Mouse (Mus musculus): Measurements from ENCODE around the gene Megf6.

Gene Megf6

DNA sequence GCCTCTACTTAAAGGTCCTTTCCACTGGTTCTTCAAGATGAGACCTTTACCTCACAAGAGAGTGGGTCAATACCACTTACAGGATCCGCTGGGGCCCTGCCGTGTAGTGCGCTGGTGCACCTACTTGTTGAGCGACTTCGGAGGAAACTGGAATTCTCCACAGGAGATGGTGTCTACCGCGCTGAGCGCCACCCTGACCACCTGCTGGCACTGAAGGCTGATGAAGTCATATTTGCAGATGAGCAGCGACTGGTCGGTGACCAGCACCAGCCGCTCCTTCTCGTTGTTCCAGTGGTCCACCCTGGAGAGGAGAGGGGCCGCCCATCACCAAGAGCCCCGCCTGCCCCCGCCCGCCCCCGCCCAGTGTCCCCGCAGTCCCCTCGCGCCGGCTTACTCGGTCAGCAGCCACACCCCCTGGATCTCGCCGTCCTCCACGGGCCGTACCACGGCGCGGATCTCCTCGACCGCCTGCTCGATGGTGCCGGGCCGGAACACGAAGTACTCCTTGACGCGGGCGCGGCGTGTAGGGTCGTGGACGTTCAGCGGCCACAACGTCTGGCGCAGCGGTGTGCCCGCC, 10.5 kb upstream of the Megf6 start:
- peak; percentile 39 for DNase-seq (ENCODE audit: low read depth, low spot score)

DNA sequence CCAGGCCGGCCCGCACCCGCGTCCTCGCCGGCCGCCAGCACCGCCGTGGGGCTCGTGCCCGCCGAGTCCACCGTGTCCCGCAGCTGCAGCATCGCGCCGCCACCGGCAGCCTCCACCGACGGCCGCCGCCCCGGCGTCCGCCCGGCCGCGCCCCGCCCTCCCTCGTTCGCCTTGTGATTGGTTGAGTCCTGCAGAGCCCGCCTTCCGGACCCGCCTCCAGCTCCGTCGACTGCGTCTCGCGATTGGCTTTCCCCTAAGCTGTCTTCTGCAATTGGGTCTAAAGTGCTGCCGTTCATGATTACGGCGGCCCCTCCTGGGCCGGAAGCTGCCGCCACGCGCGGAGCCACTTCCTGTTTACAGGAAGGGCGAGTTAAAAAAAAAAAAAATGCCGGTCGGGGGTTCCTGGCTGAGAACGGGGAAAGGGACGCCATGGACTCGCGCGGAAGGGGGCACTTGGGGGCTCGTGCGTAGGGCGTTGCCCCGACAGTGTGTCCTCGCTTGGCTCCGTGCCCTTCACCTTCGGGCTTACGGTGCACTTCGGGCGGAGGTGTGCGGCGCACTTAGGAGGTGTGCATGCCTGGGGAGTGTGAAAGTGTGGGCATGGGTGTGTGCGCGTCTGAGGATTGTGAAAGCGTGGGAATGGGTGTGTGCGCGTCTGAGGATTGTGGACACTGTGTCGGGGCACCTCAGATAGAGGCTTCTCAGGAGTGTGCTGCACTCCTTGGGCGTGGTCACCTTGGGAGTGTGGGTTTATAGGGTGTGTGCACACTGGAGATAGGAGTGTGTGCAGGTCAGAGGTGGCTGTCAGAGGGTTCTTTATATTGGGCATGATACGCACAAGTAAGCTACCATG, 9.8 kb upstream of the Megf6 start, which contains the start of gene Tprgl:
TSS of gene Tprgl (minus strand) at position 129 of the 853 bp plus-strand sequence.
- peak; percentile 94 for DNase-seq (ENCODE audit: low read depth, low spot score)

DNA sequence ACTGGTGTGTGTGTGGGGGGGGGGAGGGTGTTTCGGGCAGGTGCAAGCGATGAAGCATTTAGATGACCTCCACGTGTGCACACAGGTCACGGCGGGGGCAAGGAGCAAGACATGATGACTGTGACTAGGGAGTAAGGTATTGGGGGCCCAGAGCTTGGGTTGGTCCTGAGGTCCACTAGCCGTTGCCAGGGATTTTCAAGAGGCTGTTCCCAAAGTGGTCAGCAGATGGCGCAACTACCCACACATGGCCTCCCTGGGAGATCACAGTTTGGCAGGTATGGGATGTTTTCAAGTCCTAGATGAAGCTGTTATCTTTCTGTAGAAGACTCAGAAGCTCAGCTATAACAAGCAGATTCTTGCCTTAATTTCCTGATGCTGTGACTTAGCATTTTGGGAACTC, 7.2 kb upstream of the Megf6 start:
- DNase-seq (ENCODE audit: low read depth, low spot score) = peak; percentile 81

DNA sequence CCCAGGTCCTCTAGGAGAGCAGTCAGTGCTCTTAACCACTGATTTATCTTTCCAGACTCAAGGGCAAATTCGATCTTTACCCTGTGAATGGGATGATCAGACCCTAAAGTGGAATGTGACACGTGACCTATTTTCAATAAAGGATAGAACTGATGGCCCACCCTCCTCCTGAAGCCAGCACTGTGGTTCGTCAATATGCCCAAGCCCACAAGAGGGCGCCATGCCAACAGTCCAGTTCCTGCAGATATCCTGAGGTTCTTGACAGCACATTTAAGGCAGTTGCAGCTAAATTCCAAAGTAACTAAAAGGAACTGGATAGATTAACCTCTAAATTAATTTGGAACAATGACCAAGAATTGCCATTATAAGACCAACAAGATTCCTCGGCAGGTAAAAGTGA, 3.5 kb upstream of the Megf6 start:
- peak; percentile 54 for DNase-seq (ENCODE audit: low read depth, low spot score)

DNA sequence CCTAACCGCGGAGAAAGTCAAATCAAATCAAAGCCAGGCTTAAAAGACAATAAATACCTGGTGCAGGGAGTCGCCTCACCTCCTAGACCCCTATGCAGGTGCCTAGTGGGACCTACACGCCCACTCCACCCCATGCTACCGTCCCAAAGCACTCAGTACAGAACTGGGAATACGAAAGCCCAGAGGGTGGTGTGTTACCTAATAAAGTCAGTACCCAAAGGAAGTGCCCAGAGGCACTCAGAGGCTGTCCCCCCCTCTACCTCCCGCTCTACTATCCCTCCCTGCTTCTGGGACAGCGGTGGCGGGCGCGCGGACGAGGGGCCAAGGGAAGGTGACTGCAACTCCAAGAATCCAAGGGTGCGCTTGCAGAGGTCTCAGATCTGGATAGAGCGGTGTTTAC, 509 bp upstream of the Megf6 start:
- DNase-seq (ENCODE audit: low read depth, low spot score) = no peak

DNA sequence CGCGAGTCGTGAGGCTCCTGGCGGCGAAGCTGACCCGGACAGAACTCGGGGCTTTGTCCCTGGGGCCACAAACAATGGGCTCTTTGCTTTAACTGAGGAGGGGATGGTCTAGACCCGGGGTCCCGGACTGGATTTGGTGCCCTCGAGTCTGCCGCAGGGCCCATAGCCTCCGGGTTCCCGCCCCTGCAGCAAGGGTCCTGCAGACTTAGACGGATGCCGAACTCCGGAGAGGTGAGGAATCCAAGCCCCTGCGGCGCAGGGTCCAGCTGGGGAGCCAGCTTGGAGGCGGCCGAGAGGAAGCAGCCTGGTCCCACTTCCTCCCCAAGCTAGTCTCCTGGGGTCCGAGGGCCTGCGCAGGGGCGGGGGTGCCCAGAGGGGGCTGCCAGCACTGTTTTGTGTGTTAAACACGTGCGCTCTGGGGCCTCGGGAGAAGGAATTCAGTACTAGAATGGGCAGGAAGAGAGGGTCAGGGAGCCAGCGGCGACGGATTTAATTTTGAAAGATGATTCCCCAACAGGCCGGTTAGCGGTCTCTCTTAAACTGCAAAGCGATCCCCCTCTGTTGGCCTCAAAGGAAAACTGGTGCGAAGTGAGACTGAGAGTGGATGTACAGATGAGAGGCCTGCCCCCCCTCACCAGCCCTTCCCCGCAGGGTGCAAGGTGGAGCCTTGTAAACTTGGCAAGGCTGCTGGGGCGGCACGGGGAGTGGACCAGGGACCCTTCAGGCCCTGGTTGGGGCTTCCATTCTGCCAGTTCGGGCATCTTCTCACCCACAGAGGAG, 811 bp downstream of the Megf6 start:
- DNase-seq (ENCODE audit: low read depth, low spot score) = no peak

DNA sequence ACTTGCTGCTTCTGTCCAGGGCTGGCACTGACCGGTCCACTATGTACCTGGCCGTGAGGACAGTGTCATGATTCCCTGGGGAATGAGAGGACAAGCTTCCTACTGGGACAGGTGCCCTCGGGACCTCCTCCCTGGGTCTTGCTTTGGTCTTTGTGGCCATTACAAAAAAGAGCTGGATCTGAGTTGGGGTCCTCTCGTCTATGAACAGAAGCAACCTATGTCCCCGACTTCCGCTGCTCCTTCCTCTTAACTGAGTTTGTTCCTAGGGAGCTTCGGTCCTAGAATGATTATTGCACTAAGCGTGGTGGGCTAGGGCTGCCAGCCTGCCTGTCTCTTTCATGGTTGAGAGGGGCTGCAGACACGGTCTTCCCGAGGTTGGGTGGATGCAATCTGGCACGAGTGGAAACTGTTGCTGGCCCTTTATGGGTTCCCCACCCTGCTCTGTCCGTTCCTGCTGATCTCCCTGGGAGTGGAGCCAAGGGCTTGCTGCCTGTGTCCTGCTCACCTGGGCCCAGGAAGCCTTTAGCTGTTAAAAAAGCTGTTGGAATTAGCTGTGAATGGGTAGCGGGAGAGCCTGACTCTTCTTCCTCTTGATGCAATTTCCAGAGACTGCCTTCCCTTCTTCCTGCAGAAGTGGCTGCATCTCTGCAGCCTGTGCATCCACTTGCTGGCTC, 1.5 kb downstream of the Megf6 start:
- no peak for DNase-seq (ENCODE audit: low read depth, low spot score)

DNA sequence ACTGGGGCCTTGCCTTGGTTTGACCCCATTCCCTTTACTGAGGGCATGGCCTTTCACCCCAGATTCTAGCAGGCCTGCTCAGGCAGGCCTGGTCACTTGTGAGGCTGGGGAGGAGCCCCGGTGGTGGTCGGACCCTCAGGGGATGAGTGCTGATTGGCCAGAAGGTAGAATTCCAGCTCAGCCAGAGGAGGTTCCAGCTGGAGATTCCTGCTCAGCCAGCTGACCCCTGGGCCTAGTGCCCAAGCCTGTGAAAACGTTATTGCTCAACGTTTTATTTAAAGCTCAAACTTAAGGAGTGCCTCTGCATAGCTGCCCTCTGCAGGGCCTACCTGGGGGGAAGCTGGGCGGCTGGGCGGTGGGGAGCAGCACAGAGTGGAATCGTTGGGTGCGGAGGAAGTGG, 6.7 kb downstream of the Megf6 start:
- no peak for DNase-seq (ENCODE audit: low read depth, low spot score)

DNA sequence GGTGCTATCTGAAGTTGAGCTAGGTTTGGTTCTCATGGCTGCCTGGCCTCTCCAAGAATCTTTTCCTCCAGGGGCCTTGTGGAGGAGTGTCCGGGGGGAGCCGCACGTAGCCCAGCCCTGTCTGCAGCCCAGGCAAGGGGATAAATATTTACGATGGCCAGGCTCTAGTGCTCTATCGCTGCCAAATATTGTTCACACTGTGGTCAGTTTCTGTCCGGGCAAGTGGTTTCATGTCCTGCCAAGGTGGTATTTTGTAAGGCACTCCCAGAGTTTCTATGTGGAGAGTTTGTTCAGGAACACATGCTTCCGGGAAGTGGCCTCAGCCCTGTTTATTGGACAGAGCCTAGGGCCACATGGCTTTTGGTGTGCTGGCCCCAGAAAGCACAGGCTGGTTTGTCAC, 10.5 kb downstream of the Megf6 start:
- DNase-seq (ENCODE audit: low read depth, low spot score) = no peak

DNA sequence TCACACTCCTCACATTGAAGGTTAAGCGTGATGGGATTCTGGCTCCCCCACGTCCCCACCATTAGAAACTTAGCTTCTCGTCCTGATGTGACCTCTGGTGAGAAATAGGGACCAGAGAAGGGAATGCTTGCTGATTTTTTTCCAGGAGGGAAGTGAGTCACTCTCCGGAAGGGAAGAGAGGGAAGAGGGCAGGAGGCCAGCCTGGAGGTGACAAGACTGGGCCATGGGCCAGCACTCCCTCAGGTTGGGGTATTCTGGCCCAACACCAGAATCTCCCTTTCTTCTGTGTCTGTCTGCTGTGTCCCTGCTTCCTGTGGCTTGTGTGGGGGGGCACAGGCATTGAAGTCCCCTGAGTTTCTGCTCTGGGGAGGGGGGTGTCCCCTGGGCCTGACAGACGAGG, 13.0 kb downstream of the Megf6 start:
- DNase-seq (ENCODE audit: low read depth, low spot score) = no peak

DNA sequence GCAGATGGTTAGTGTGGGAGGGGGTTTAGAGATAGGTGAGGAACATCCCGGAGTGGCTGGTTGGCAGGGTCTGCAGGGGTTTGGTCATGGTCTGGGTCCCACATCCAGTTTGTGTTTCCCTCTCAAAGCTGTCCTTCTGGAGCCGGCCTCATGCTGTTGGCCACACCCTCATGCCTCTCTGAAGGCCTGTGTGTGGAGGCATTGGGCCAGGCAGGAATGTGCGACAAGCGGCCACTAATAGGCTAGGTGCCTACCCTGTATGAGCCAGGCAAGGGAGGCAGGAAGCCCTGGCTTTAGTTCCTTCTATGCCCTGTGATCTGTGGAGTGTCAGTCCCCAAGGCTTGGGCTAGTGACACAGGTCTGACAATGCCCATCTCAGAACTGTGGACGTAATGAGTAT, 14.5 kb downstream of the Megf6 start:
- no peak for DNase-seq (ENCODE audit: low read depth, low spot score)

DNA sequence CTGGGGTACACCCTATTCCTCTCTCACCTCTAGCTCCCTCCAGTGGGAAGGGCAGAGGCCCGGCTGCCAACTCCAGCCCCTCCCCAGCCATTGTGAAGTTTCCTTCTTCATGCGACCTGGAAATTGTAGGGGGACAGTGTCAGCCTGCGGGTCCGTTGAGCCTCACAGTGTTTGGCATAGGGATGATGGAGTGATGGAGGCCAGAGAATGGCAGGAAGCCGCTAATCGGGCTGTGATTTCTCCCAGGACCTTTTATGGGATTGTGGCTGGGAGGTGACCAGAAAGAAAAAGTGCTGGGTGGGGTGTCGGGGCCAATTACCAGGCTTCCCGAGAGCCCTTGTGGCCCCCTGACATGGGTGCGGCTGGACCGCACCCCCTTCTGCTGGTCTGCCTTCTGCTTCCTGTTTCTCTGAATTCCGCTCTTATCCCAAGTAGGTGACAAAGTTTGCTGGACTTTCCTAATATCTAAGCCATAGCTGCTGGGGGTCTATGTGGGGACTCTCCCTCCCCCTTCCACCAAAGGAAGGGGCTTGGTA, 15.5 kb downstream of the Megf6 start:
- DNase-seq (ENCODE audit: low read depth, low spot score) = no peak

DNA sequence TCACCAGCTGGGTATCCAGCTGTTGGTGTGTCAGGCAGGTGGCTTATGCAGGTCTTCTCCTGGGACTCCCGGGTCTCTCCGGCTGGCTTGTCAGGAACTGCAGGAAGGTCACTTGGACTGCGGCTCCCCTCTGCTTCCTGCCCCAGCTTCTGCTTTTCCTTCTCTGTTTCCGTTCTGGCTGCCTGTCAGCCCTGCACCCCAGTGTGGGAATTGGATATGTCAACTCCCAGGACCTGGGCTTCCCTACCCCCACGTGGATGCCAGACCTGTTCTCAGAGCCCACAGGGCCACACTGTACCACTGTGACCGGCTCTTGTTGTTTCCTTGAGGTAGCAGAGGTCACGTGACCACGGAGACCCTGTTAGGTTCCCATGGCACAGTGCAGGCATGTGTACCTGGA, 18.4 kb downstream of the Megf6 start:
- DNase-seq (ENCODE audit: low read depth, low spot score) = no peak

DNA sequence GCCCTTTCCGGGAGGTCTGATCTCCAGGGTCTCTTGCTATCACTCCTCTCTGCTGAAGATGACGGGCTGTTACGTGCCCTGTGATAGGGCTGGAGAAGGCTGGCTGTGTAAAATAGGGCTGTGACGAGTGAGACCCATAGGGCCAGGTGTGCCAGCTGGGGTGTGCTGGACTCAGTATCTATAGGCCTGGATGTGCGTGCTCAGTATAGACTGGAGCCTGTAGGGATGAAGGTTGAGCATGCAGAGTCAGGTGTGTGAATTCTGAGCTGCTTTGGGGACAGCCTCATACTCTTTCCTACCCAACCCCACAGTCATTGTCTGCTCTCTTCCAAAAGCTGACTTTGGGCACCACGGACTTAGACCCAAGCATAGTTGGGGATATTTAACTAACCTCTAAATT, 27.4 kb downstream of the Megf6 start:
- DNase-seq (ENCODE audit: low read depth, low spot score) = no peak

DNA sequence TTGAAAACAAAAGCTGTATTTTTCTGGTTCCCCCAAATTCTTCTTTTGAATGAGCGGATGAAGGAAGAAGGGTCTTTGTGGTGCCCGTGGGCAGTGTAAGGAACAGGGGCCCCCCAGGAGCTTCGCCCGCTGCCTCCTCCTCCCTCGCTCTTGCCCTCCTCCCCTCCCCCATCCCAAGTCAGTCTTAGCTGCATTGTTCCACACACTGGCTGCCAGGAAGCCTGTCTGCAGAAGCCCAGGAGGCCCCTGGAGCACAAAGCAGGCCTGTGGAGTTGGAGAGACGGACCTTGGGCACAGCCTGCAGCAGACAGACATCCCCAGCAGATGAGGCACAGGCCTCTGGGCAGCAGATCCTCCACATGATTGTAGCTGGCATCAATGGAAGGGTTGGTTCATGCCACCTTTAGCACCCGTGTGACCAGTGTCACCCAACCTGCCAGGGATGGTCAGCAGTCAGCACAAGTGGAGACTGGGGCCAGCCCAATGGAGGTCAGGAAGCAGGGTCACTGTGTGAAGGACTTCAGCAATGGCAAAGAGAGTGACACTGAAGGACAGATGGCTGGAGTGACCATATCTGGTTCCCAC, 27.9 kb downstream of the Megf6 start:
- DNase-seq (ENCODE audit: low read depth, low spot score) = no peak

DNA sequence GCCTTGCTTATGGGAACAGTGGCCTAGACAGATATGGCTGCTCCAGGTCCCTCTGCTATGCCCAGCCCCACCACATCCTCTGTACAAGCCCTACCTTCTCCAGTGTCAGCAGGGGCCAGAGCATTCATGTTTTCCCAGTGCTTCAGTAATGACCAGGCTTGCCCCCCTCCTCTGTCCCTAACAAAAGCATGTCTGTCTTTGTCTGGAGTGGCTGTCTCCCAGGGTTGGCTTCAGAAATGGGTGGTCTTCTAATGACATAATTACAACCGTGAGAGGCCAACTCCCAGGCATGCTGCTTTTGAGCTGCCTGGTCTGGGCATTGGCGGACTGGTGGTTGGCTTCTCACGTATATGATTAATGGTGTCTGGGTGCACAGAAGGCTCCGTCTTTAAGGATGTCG, 31.0 kb downstream of the Megf6 start:
- DNase-seq (ENCODE audit: low read depth, low spot score) = no peak

DNA sequence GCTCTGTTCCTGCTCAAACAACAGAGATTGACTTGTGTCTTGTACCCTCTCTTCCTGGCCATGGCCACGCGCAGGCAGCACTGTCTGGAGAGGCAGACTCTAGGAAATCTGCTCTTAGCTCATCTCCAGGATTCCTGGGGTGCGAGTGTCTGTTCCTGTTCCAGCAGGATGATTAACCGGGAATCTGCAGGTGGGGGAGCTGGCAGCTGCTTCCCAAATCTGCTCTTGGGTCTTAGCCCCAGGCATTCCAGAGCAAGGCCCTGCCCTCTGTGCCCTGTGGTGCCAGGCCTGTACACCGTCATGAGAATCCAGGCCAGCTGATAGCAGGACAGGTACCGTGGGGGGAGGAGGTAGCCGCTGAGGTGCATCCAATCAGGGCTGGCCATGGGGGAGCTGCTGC, 34.0 kb downstream of the Megf6 start:
- peak; percentile 24 for DNase-seq (ENCODE audit: low read depth, low spot score)

DNA sequence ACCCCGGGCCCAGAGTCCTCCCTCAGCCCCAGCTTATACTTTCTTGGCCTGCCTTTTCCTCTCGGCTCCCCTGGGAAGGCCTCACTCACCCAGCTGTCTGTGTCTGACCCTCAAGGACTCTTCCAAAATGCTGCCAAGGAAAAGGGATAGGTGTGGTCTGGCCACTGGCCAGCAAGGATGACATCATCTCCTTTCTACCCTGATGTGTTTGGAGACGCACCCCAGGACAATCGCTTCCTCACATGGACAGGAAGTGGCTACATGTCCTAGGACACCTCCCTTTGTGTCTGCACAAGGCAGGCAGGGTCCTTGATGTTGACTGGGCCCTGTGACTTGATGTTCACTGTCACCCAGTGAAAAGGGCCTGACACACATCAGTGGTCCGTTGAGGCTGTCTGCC, 34.9 kb downstream of the Megf6 start:
- peak; percentile 47 for DNase-seq (ENCODE audit: low read depth, low spot score)

DNA sequence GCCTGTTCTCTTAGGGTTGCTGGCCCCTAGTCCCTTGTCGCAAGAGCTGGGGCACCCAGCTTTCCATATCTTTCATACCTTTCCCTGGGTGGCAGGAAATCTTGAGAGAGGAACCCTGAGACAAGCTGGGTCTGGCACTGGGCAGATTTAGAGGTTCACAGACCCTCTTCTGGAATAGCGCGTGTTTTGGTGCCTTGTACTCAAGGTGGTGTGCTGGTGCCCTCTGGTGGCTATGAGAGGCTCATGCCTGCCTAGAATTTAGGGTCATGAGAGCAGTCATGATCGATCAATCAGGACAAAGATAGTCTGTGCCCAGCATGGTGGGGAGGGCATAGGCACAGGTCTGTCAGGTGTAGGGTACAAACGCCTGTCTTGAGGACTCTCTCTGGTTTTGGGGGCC, 36.7 kb downstream of the Megf6 start:
- peak; percentile 63 for DNase-seq (ENCODE audit: low read depth, low spot score)

DNA sequence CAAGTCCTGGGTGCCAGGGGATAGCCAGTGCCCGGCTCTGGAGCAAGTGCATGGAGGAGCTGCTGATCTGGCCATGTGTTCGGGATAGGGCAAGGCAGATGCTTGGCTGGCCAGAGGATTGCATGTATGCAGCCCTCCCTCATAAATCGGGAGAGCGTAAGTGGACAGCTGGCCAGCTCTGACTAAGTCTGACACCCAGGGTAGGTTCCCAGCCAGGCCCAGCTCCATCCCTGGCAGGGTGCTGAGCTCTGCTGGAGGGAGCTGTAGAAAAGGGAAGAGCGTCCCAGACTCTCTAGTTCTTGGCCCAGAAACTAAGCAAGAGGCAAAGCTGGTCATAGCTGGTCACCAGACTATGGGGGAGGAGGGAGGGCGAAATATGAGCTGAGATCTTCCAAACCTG, 38.5 kb downstream of the Megf6 start:
- DNase-seq (ENCODE audit: low read depth, low spot score) = peak; percentile 15

DNA sequence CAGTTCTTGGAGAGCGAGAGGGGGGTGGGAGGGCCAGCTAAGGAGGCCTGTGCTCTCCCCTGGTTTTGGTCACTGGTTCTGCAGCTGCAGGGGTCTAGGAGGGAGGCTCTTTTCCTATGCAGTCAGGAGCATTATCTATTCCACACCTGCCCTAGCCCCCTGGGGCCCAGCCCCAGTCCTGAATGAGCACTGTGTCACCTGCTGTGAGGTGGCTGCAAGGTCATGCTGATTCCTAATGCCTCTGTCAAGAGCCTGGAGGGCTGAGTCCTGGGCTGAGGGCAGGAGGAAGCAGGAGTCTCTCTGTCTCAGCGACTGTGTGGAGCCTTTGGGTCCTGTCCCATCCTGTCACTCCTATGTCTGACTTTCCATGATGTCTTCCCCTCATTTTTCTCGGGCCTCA, 39.3 kb downstream of the Megf6 start:
- DNase-seq (ENCODE audit: low read depth, low spot score) = no peak

Measured in 3T3-L1 (cell line).